8 mouse cellular contexts compared by ENCODE assay signal in genomic region chr11:32118844-32119629, GRCm38 (mm10).
A peak's percentile ranks its signal among the peaks of the same experiment; 100 is the strongest.
DNase-seq lines count a peak whose midpoint lies in the region; ATAC-seq and TF ChIP-seq lines count a peak whose summit lies in the region.
"Had no signal": no experiment of that assay in that cellular context is flagged by ENCODE, and none has a peak within 500 bp of the region (broad histone marks: within the 10 kb centered on the region; RNA-seq: fewer than 3 reads in every experiment).

No protein-coding gene starts in this region.

- 23% methylated on average over 14 of the region's 14 CpGs for WGBS in hindbrain, postnatal 0 days
- 26% methylated on average over 14 of the region's 14 CpGs for WGBS in midbrain, embryonic 15.5 days

- H3K4me2 ChIP-seq in hindbrain, postnatal 0 days (ENCODE audit: low read depth, low read length), result no peak overlapping the region
- H3K4me2 ChIP-seq in midbrain, embryonic 15.5 days, result no peak overlapping the region

- H3K36me3 ChIP-seq in hindbrain, postnatal 0 days (ENCODE audit: insufficient read depth, low read length), result no peaks in the 10 kb centered on the region
- H3K36me3 ChIP-seq in midbrain, embryonic 15.5 days (replicated peaks), result no peaks in the 10 kb centered on the region

- DNase-seq in R1 (ENCODE audit: low read depth, low spot score), result peak; percentile 35
- DNase-seq in embryo, embryonic 11 days, result peak; percentile 67
- peak; percentile 70 for DNase-seq in hindbrain, postnatal 0 days (ENCODE audit: low spot score)
- no peak for DNase-seq in gastrocnemius, adult 8-10 months (ENCODE audit: low spot score in 2 of 2)
- DNase-seq in thymus, postnatal 36 days, result no peak
- no peak for DNase-seq in cerebellum, adult 11-12 months
- DNase-seq: thymus, postnatal 14 days had no signal

- TF ChIP-seq CTCF in hindbrain, postnatal 0 days (IDR thresholded peaks at IDR 0.05; ENCODE audit: low read depth), result peak; percentile 43

- H3K27ac ChIP-seq in hindbrain, postnatal 0 days, result peak overlapping the region; percentile 70
- peak overlapping the region; percentile 81 for H3K27ac ChIP-seq in midbrain, embryonic 15.5 days

- no peaks in the 10 kb centered on the region for H3K27me3 ChIP-seq in hindbrain, postnatal 0 days (ENCODE audit: insufficient read depth, low read length)
- H3K27me3 ChIP-seq in midbrain, embryonic 15.5 days (replicated peaks), result no peaks in the 10 kb centered on the region

- H3K9ac ChIP-seq in hindbrain, postnatal 0 days (replicated peaks; ENCODE audit: low read length), result no peak overlapping the region
- H3K9ac ChIP-seq in midbrain, embryonic 15.5 days, result no peak overlapping the region

- H3K4me1 ChIP-seq in hindbrain, postnatal 0 days (ENCODE audit: insufficient read depth, low read length), result peaks cover 20% of the 10 kb centered on the region
- peaks cover 27% of the 10 kb centered on the region for H3K4me1 ChIP-seq in midbrain, embryonic 15.5 days

- H3K9me3 ChIP-seq in hindbrain, postnatal 0 days (ENCODE audit: low read length), result no peaks in the 10 kb centered on the region
- H3K9me3 ChIP-seq in midbrain, embryonic 15.5 days, result no peaks in the 10 kb centered on the region

- H3K4me3 ChIP-seq in hindbrain, postnatal 0 days (ENCODE audit: low read length), result no peak overlapping the region
- H3K4me3 ChIP-seq in midbrain, embryonic 15.5 days, result no peak overlapping the region

- peak; percentile 86 for ATAC-seq in hindbrain, postnatal 0 days
- peak; percentile 79 for ATAC-seq in midbrain, embryonic 15.5 days (replicated peaks)

Comparison
In these comparisons a context has a peak if more than half of its experiments do, and no peak if none do; other contexts are left out.
1. DNase-seq: peak in R1 (single experiment), embryo, embryonic 11 days (single experiment) and hindbrain, postnatal 0 days (single experiment); none in gastrocnemius, adult 8-10 months (0 of 2), thymus, postnatal 36 days (0 of 2) and cerebellum, adult 11-12 months (single experiment).